Mouse (Mus musculus) CH12.LX (cell line): Measurements from ENCODE around the gene Olfr633. TPM values are rescaled to one million over a fixed set of nuclear protein-coding genes. Genes with fewer than 3 reads are reported as not detected.
"Not testable (repeated sequence)": the region's sequence is repeated elsewhere in the genome, so short reads cannot be mapped to it uniquely, and the experiment has no call there.

ENCODE experiments used
- DNase-seq: peaks from one replicate; pipeline ENCODE4 v3.0.0-alpha.2; 2013; ENCODE audit errors: extremely low read depth
- H3K27ac ChIP-seq: 2 replicates; pipeline ENCODE4 v1.5.1; 2012; ENCODE audit warnings: low read depth, mild to moderate bottlenecking, control low read depth, moderate library complexity; ENCODE audit not compliant: insufficient read depth
- H3K27me3 ChIP-seq: replicated peaks from 2 replicates; pipeline ENCODE3; 2012; ENCODE audit warnings: inconsistent platforms
- H3K36me3 ChIP-seq, 2 experiments: replicated peaks in 1 of 2; 2 replicates each; pipeline versions ENCODE3 to v1.6.1; 2012; ENCODE audit warnings: inconsistent platforms in 1 of 2, low read length in 1 of 2, mild to moderate bottlenecking in 1 of 2, mixed read lengths in 1 of 2, moderate library complexity in 1 of 2; ENCODE audit not compliant: control insufficient read depth in 1 of 2, insufficient read depth in 1 of 2
- H3K4me1 ChIP-seq, 2 experiments: 2 replicates each; pipeline ENCODE4 v1.6.1; 2012; ENCODE audit warnings: inconsistent platforms in 1 of 2, moderate library complexity in 1 of 2; ENCODE audit not compliant: insufficient read depth in 2 of 2, control insufficient read depth in 1 of 2
- H3K4me2 ChIP-seq: 2 replicates; pipeline ENCODE4 v1.6.1; 2012; ENCODE audit warnings: low read depth, mild to moderate bottlenecking, control low read depth; ENCODE audit not compliant: poor library complexity, insufficient read depth, severe bottlenecking
- H3K4me3 ChIP-seq, 3 experiments: fragments of 150-350 bp in 1 of 3; sonication (generic) in 1 of 3; replicated peaks in 1 of 3; 2 replicates each; pipeline versions ENCODE3 to v1.5.1; 2011 to 2012; ENCODE audit warnings: low read depth in 2 of 3, low read length in 2 of 3, mild to moderate bottlenecking in 2 of 3, moderate library complexity in 2 of 3, control low read depth in 1 of 3, improper control_type of control experiment in 1 of 3, inconsistent platforms in 1 of 3, mixed read lengths in 1 of 3; ENCODE audit not compliant: poor library complexity in 1 of 3
- H3K79me2 ChIP-seq: replicated peaks from 2 replicates; pipeline ENCODE4 v1.6.1; 2012; ENCODE audit warnings: mild to moderate bottlenecking, moderate library complexity; ENCODE audit not compliant: control insufficient read depth, poor library complexity, insufficient read depth, severe bottlenecking; ENCODE audit errors: extremely low read depth
- H3K9ac ChIP-seq: 2 replicates; pipeline ENCODE4 v1.6.1; 2012; ENCODE audit warnings: low read depth, mild to moderate bottlenecking, control low read depth, moderate library complexity; ENCODE audit not compliant: insufficient read depth
- H3K9me3 ChIP-seq: replicated peaks from 2 replicates; pipeline ENCODE3; 2012; ENCODE audit warnings: low read length, inconsistent platforms, mixed read lengths
- CTCF ChIP-seq, 2 experiments: IDR thresholded peaks in 1 of 2; conservative IDR thresholded peaks in 1 of 2; 2 replicates each; pipeline ENCODE4 v1.5.1; 2011 to 2012; ENCODE audit warnings: low read depth in 2 of 2, low read length in 2 of 2, improper control_type of control experiment in 1 of 2, inconsistent platforms in 1 of 2, mild to moderate bottlenecking in 1 of 2, moderate library complexity in 1 of 2
- ELF1 ChIP-seq: IDR thresholded peaks from 2 replicates; pipeline ENCODE4 v1.6.1; 2014; ENCODE audit warnings: low read depth, mild to moderate bottlenecking, inconsistent platforms, low read length, improper control_type of control experiment
- EP300 ChIP-seq: IDR thresholded peaks from 2 replicates; pipeline ENCODE4 v1.6.1; 2011; ENCODE audit warnings: low read length, improper control_type of control experiment
- GABPA ChIP-seq: IDR thresholded peaks from 2 replicates; pipeline ENCODE4 v1.6.1; 2012; ENCODE audit warnings: low read depth, low read length, improper control_type of control experiment, inconsistent platforms; ENCODE audit not compliant: insufficient replicate concordance
- IRF4 ChIP-seq: IDR thresholded peaks from 2 replicates; pipeline ENCODE4 v1.6.1; 2014; ENCODE audit warnings: low read depth, mild to moderate bottlenecking, inconsistent platforms, low read length, improper control_type of control experiment
- JUND ChIP-seq: conservative IDR thresholded peaks from 2 replicates; pipeline ENCODE4 v1.6.1; 2011; ENCODE audit warnings: low read depth, low read length, improper control_type of control experiment
- MAX ChIP-seq: IDR thresholded peaks from 2 replicates; pipeline ENCODE4 v1.6.1; 2011; ENCODE audit warnings: low read length, improper control_type of control experiment
- MAZ ChIP-seq: IDR thresholded peaks from 2 replicates; pipeline ENCODE4 v1.6.1; 2012; ENCODE audit warnings: low read depth, mild to moderate bottlenecking, inconsistent platforms, low read length, improper control_type of control experiment, moderate library complexity
- MXI1 ChIP-seq: IDR thresholded peaks from 2 replicates; pipeline ENCODE4 v1.6.1; 2011; ENCODE audit warnings: mild to moderate bottlenecking, low read depth, low read length, improper control_type of control experiment
- NRF1 ChIP-seq: IDR thresholded peaks from 2 replicates; pipeline ENCODE4 v1.6.1; 2014; ENCODE audit warnings: low read depth, mild to moderate bottlenecking, inconsistent platforms, low read length, improper control_type of control experiment, moderate library complexity
- PAX5 ChIP-seq: IDR thresholded peaks from 2 replicates; pipeline ENCODE4 v1.6.1; 2012; ENCODE audit warnings: low read length, inconsistent platforms, mixed read lengths
- RAD21 ChIP-seq: IDR thresholded peaks from 2 replicates; pipeline ENCODE4 v1.6.1; 2011; ENCODE audit warnings: low read depth, mild to moderate bottlenecking, low read length, improper control_type of control experiment, moderate library complexity
- SMC3 ChIP-seq: IDR thresholded peaks from 2 replicates; pipeline ENCODE4 v1.6.1; 2011; ENCODE audit warnings: low read depth, low read length, improper control_type of control experiment
- dilution Hi-C: fragments of 300-500 bp; cut with MboI; formaldehyde crosslinking; loops from 2 replicates; pipeline ENCODE4 v1.14.3; 2020; ENCODE audit warnings: low sequenced_read_pairs; ENCODE audit not compliant: extremely low pct_unique_long_range_greater_than_20kb, extremely low pct_ligation_motif_present
- in situ Hi-C: fragments of 300-500 bp; cut with MboI; formaldehyde crosslinking; loops from 3 replicates; pipeline ENCODE4 v1.14.3; 2019; ENCODE audit warnings: low sequenced_read_pairs, low pct_ligation_motif_present, low pct_unique_long_range_greater_than_20kb, mixed read lengths
- polyA plus RNA-seq: library from polyadenylated mRNA; unstranded; fragments of >175 nt; gene quantifications from 2 replicates; pipeline ENCODE4 v1.2.1, GENCODE M21; 2012; ENCODE audit warnings: low read depth; ENCODE audit not compliant: insufficient read length
- total RNA-seq, 2 experiments: library from RNA; depleted of rRNA; stranded (reverse); fragments of 300-350 nt in 1 of 2; fragments of >200 nt in 1 of 2; gene quantifications; 2 replicates each; pipeline ENCODE4 v1.2.3; 2012 to 2014

Olfr633 gene
- total and polyA plus RNA-seq, 3 experiments: not detected

DNA sequence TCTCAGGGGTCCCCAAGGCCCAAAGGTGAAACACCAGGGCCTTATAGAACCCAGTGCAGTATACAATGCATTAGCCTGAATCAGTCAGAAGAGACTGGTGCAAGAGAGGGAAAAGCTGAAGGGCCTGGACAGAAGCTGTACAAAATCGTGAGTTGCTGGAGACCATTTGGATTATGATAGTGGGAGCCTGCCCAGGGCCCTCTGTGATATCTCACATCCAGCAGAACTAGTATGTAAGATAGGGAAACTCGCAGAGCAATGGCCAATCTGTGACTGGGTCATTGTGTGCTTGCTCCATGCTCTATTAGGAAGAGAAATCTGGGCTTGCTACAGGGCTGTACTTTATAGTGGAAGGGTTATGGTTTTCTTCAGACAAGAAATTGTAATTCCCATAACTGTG lies 10.0 kb upstream of the Olfr633 start, which contains the start of gene Olfr632:
Olfr632 (plus strand) TSS at position 84 of the 400 bp plus-strand sequence.
- Histone ChIP-seq H3K4me3 (no peak within 1 kb of the TSS), H3K4me2 (no peak within 1 kb of the TSS), H3K27me3 (no peaks in the 10 kb centered on the region), H3K4me1 (no peaks in the 10 kb centered on the region), H3K27ac (no peak within 1 kb of the TSS), H3K9ac (no peak within 1 kb of the TSS), H3K36me3 (no peaks in the 10 kb centered on the region), H3K9me3 (no peaks in the 10 kb centered on the region), H3K79me2 (no peaks in the 10 kb centered on the region)
- dilution Hi-C loops: no loop called here
- DNase-seq: no peak
- in situ Hi-C loops: no loop called here
- no peak for TF ChIP-seq MAZ
- no peak for TF ChIP-seq ELF1
- TF ChIP-seq MAX: no peak
- no peak for TF ChIP-seq NRF1
- no peak for TF ChIP-seq PAX5
- no peak for TF ChIP-seq GABPA
- no peak for TF ChIP-seq EP300

DNA sequence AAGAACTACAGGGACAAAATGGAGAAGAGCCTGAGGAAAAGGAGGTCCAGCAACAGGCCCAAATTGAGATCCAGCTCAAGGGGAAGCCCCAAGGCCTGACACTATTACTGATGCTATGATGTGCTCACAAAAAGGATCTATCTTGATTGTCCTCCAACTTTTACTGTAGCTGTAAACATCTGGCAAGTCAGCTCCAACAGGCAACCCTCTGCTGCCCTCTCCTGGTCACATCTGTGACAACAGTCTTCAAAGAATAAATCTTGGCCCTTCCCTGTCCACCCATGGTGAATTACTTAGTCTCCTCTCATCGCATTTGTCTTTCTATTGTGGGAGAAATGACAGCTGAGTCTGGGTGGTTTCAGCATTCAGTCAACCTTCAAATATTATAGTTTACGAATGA lies 1.5 kb upstream of the Olfr633 start:
- no peaks in the 10 kb centered on the region for H3K9me3 ChIP-seq
- H3K4me1 ChIP-seq: no peaks in the 10 kb centered on the region
- in situ Hi-C loops: no loop called here
- DNase-seq: peak; percentile 73
- no peak overlapping the region for H3K27ac ChIP-seq
- H3K27me3 ChIP-seq: no peaks in the 10 kb centered on the region
- no peaks in the 10 kb centered on the region for H3K36me3 ChIP-seq
- H3K9ac ChIP-seq: no peak overlapping the region
- peak; percentile 68 for TF ChIP-seq RAD21
- peak; percentile 77 to 80 for TF ChIP-seq CTCF (conservative IDR thresholded peaks at IDR 0.05 in 1 of 2, IDR thresholded peaks at IDR 0.05 in 1 of 2; ENCODE audit: low read depth in 2 of 2, low read length in 2 of 2)
- TF ChIP-seq MXI1: no peak
- peak; percentile 65 for TF ChIP-seq SMC3
- TF ChIP-seq JUND: no peak
- TF ChIP-seq IRF4: no peak
- no peak overlapping the region for H3K4me2 ChIP-seq
- H3K79me2 ChIP-seq: no peaks in the 10 kb centered on the region
- dilution Hi-C loops: no loop called here
- no peak overlapping the region for H3K4me3 ChIP-seq

DNA sequence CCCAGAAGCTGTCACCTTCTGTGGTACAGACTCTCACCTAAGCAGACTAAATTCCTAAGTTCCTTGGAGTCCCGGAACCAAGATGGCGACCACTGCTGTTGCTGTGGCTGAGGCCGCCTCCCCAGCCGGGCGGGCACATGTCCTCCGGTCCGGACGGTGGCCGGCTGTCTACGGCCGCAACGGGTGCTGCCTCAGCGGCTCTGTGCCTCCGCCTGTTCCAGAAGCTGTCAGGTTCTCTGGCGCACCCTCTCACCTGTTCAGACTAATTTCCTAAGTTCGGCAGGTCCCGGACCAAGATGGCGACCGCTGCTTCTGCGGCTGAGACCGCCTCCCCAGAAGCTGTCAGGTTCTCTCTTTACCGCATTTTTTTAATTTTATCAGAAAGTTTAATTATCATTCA lies 22.6 kb downstream of the Olfr633 start:
- in situ Hi-C loops, H3K4me2 ChIP-seq, DNase-seq, H3K27ac ChIP-seq, H3K36me3 ChIP-seq, H3K4me1 ChIP-seq, H3K79me2 ChIP-seq, H3K27me3 ChIP-seq, H3K4me3 ChIP-seq, H3K9me3 ChIP-seq, dilution Hi-C loops, H3K9ac ChIP-seq: not testable (repeated sequence)
